Mouse (Mus musculus): ENCODE measurements around the gene Ccdc158. TPM values are rescaled to one million over a fixed set of nuclear protein-coding genes. Genes with fewer than 3 reads are reported as not detected.

The Ccdc158 gene
- total RNA-seq, 2 experiments from 2014 or later, result 0.43 to 1.2 TPM

DNA sequence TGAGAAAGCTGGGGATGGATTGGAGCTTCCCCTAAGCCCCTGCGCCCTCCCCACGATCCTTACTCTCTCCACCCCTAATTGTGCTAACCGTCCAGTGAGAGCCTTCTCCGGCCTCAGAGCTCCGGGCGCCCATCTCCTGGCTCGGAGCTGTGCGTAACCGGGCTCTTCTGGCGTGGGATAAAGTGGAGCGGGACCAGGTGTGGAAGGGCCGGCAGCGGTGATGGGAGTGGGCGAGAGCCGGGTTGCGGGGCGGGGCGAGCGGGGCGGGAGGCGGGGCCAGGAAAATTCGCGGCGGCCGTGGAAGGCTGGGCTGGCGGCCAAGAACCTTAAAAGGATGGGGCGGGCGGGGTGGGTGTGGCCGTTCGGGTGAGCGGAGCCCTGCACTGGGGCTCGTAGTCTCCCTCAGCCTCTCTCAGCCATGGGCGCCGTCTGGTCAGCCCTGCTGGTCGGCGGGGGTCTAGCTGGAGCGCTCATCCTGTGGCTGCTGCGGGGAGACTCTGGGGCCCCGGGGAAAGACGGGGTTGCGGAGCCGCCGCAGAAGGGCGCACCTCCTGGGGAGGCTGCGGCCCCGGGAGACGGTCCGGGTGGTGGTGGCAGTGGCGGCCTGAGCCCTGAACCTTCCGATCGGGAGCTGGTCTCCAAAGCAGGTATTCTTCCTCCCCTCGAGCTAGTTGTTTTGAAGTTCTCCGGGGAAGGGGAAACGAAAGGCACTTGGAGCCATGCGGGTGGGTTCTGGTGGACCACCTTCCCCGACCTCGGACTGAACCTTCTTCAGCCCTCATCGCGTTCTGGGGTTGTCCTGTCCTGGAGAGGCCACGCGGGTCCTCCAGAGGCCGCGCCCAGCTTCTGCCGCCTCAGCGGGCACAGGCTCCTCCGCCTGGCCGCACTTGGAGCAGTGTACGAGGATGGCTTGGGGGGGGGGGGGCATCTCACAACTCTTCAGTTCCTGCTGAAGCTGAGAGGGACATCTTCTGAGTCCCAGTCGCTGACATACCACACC is 72.1 kb downstream of the Ccdc158 start, which contains the start of gene Stbd1:
Gene Stbd1 (plus strand): TSS at position 351 of the 1,000 bp plus-strand sequence.
- DNase-seq (ENCODE audit: low spot score), result peak; percentile 63

DNA sequence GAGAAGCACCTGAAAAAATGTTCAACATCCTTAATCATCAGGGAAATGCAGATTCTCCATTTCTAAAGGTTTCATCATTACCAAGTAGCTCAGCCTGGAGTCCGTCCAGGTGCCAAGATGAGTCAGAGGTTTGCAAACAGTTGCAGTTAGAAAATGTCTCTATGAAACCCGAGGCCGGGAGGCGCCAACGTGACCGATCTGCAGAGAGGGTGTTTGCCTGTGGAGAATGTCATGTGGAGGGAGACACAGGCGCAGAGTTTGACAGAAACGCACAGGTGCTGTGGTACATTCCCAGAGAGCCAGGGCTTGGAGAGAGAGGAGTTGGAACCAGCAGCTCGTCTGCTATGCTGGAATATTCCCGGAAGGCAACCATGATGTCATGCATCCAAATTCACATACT is 76.0 kb downstream of the Ccdc158 start:
- peak; percentile 82 for DNase-seq (ENCODE audit: low spot score)

GRCm38 (mm10) chr5:92596865-92597264 is 78.2 kb downstream of the Ccdc158 start:
- DNase-seq (ENCODE audit: low spot score), result no peak

DNA sequence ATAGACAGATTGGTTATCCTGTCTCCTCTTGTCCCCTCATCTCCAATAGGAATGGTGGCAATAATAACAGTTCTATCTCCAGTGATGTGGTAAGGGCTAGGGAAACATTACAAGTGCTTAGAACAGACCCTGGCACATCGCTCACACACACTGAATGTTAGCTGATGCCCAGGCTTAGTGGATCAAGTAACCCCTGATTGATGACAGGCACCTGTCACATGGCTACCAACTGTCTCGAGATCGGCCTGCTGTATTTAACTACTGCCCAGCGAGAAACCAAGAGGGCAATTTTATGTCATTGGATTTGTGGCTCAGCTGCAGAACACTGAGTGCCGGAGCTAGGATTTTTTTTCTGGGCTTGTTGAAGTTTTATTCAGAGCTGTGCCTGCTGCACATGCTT is 80.0 kb downstream of the Ccdc158 start:
- peak; percentile 74 for DNase-seq (ENCODE audit: low spot score)

DNA sequence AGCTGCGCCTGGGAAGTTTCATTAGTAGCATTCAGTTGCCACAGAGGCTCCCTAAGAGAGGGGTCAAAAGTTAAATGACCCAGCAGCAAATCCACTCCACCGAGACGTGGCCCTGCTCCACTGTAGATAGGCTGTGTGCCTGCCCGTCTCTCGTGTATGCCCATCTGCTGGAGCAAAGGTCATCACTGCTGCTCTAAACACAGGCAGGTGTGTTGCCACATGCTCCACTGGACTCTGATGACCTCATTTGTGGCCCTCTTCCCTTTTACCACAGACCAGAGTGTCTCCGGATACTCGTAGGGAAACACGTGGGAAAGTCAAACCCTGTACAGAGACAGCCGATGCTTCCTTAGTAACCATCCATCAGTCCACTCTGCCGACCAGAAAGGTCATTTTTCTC is 89.1 kb downstream of the Ccdc158 start:
- DNase-seq (ENCODE audit: low spot score), result no peak

- no peak for DNase-seq (ENCODE audit: low spot score)
These were observed 95.5 kb downstream of the Ccdc158 start for GRCm38 (mm10) chr5:92579559-92579958.

- DNase-seq (ENCODE audit: low spot score), result no peak
These were observed 103.8 kb downstream of the Ccdc158 start for GRCm38 (mm10) chr5:92571232-92571631.

DNA sequence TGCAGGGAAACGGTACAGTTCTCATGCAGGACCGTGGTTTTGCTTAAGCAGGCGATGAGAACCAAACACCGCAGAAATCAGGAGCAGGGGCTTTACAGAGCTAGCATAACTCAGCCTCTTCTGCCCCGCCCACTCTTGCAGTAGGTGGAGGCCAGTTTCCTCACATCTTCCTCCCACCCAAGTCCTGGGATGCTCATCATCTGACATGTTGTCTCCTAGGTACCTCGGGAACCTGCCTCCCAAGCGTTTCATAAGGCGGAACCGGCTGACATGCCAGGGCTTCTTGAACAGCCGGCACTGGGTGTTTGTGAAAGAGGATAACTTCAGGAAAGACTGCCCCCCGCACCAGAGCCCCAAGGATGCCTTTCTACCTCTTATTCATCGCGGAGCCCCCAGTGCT is 113.1 kb downstream of the Ccdc158 start:
- no peak for DNase-seq (ENCODE audit: low spot score)

DNA sequence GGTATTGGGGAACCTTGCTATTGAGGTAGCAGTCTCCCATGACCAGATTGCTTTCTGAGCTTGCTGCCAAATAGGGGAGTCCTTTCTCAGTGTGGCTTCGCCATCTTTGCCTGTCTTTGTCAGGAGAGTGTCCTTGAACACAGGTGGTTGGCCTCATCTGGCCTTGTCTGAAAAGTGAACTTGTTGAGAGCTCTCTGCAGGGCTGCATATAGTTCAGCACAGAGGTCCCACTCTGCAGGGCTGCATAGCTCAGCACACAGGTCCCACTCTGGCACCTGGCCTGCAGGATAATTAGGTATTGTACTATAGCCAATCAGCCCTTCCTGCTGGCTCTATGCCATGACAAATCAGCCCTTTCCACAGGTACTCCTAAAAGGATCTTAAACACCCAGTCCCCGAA is 114.9 kb downstream of the Ccdc158 start:
- no peak for DNase-seq (ENCODE audit: low spot score)

Other genes starting within 250 kb of the Ccdc158 start
- 10 to 100 TPM; 11.5 to 12.0 TPM for gene Nup54, start 240.1 kb downstream of the Ccdc158 start, total RNA-seq (2021)
- gene Scarb2, start 168.4 kb downstream of the Ccdc158 start, total RNA-seq (2021), result 10 to 100 TPM; 69.6 to 72.5 TPM
- gene Fam47e, start 120.2 kb downstream of the Ccdc158 start, total RNA-seq (2021), result not detected
- 10 to 100 TPM; 38.4 to 40.8 TPM for gene Stbd1, start 72.2 kb downstream of the Ccdc158 start, total RNA-seq (2021)
- gene Shroom3, start 8.2 kb upstream of the Ccdc158 start, total RNA-seq (2021), result 1 to 10 TPM in 1 of 2 experiments, under 1 TPM in 1; 0.50 to 1.6 TPM